20 mouse cellular contexts compared by ENCODE assay signal in the genomic region with DNA sequence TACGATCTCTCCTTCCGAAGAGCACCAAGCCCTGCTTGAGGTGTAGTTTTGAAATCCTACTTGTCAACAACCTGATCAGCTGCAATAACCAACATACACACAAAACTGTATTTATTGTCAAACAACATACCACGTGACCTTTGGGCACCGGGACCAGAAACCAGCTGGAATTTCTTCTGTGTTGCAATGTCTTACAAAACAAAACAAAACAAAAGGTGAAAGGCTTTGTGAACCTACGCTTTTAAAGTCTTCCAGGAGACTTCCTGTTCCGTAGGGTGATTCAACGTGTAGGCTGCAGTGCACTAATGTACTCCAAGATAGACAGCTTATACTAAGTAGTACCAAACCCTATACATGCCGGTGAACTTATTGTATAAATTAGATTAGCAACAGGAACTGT.
"Had no signal": no experiment of that assay in that cellular context is flagged by ENCODE, and none has a peak within 500 bp of the region (broad histone marks: within the 10 kb centered on the region; RNA-seq: fewer than 3 reads in every experiment).

No protein-coding gene starts in this region.

- H3K9me3 ChIP-seq: limb, embryonic 12.5 days; limb, embryonic 15.5 days; liver, embryonic 13.5 days; lung, embryonic 15.5 days; megakaryocyte, embryonic 14.5 days; midbrain, embryonic 10.5 days; neural tube, embryonic 12.5 days; neural tube, embryonic 15.5 days; stomach, embryonic 15.5 days had no signal

- H3K4me2 ChIP-seq: limb, embryonic 12.5 days; limb, embryonic 15.5 days; liver, embryonic 13.5 days; lung, embryonic 15.5 days; neural tube, embryonic 12.5 days; neural tube, embryonic 15.5 days; stomach, embryonic 15.5 days had no signal

- H3K4me3 ChIP-seq: limb, embryonic 12.5 days; limb, embryonic 15.5 days; liver, embryonic 13.5 days; lung, embryonic 15.5 days; megakaryocyte, embryonic 14.5 days; midbrain, embryonic 10.5 days; neural tube, embryonic 12.5 days; neural tube, embryonic 15.5 days; stomach, embryonic 15.5 days had no signal

- H3K36me3 ChIP-seq: limb, embryonic 12.5 days; limb, embryonic 15.5 days; liver, embryonic 13.5 days; lung, embryonic 15.5 days; midbrain, embryonic 10.5 days; neural tube, embryonic 12.5 days; neural tube, embryonic 15.5 days; stomach, embryonic 15.5 days had no signal

- H3K4me1 ChIP-seq: limb, embryonic 15.5 days; liver, embryonic 13.5 days; megakaryocyte, embryonic 14.5 days; midbrain, embryonic 10.5 days; neural tube, embryonic 12.5 days; neural tube, embryonic 15.5 days; stomach, embryonic 15.5 days had no signal

- H3K27ac ChIP-seq: limb, embryonic 12.5 days; limb, embryonic 15.5 days; liver, embryonic 13.5 days; lung, embryonic 15.5 days; midbrain, embryonic 10.5 days; neural tube, embryonic 12.5 days; neural tube, embryonic 15.5 days; stomach, embryonic 15.5 days had no signal

- H3K9ac ChIP-seq: limb, embryonic 12.5 days; limb, embryonic 15.5 days; liver, embryonic 13.5 days; lung, embryonic 15.5 days; neural tube, embryonic 12.5 days; neural tube, embryonic 15.5 days; stomach, embryonic 15.5 days had no signal

- DNase-seq: kidney, adult 2 months; kidney, postnatal 10 days; kidney, postnatal 36 days; left cerebral cortex, postnatal 4 days; liver, embryonic 13.5 days; midbrain, embryonic 14.5 days; right cerebral cortex, adult 18-20 months; right cerebral cortex, postnatal 14 days; spleen, adult 18-20 months; thymus, adult 18-20 months; thymus, postnatal 36 days had no signal

- H3K27me3 ChIP-seq: limb, embryonic 12.5 days; limb, embryonic 15.5 days; liver, embryonic 13.5 days; lung, embryonic 15.5 days; neural tube, embryonic 12.5 days; neural tube, embryonic 15.5 days; stomach, embryonic 15.5 days had no signal

- ATAC-seq: intestine, postnatal 0 days had no signal
